Mouse (Mus musculus): ENCODE results near the gene Uxs1. TPM values are rescaled to one million over a fixed set of nuclear protein-coding genes. Genes with fewer than 3 reads are reported as not detected.

The Uxs1 gene
- total and polyA plus RNA-seq, 2 experiments from 2014 or later, result 16.8 to 19.6 TPM

DNA sequence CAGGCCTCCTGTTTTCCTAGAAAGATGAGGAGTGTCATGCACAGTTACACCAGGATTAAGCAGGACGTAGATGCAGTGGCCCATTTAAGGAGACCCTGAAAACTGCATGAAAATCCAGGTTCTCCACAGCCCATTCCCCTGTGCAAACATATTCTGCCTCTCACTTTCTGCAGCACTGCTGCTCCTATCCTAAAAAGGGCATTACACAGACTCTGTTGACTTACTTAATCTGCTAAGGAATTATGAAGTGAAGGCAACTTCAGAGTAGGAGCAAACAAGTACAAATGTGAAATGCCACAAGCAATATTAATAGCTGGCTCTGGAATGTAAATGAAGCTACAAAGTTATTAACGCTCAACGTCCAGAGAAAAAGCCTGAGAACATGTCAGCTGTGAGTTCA lies 45.9 kb downstream of the Uxs1 start:
- Histone ChIP-seq H3K9ac (replicated peaks; ENCODE audit: low read length, poor library complexity, severe bottlenecking) (no peak overlapping the region), H3K27me3 (ENCODE audit: insufficient read depth, low read length) (no peaks in the 10 kb centered on the region), H3K4me2 (ENCODE audit: low read depth, low read length, poor library complexity, severe bottlenecking) (no peak overlapping the region), H3K27ac (ENCODE audit: low read depth, low read length) (no peak overlapping the region), H3K4me3 (ENCODE audit: low read depth, low read length) (no peak overlapping the region), H3K9me3 (ENCODE audit: low read length) (no peaks in the 10 kb centered on the region), H3K36me3 (ENCODE audit: insufficient read depth, low read length) (peaks cover 8% of the 10 kb centered on the region), H3K4me1 (ENCODE audit: insufficient read depth, low read length) (no peaks in the 10 kb centered on the region)
- no peak for DNase-seq (ENCODE audit: low spot score)
- no peak for ATAC-seq (ENCODE audit: low FRiP score)
- WGBS, result 76% methylated on average over 3 of the region's 3 CpGs
- no peak for TF ChIP-seq CTCF (IDR thresholded peaks at IDR 0.05)

DNA sequence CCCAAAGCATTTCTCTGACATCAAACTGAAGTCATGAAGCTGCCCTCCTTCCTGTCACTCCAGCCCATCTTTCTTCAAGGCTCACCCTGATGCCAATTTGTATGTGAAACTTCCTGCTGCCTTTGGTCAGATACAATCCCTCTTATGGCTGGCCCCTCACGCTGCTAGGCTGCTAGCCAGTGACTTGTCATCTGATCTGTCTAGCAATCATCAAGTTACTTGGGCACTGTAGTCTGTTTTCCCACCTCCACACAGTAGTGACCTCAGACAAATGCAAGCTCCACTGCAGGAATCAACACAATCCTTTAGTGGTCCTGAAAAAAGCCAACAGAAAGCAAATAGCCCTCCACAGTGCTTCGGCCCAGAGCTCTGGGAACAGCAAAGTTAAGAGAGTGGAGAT lies 46.4 kb downstream of the Uxs1 start:
- Histone ChIP-seq H3K9me3 (ENCODE audit: low read length) (no peaks in the 10 kb centered on the region), H3K4me3 (ENCODE audit: low read depth, low read length) (no peak overlapping the region), H3K4me2 (ENCODE audit: low read depth, low read length, poor library complexity, severe bottlenecking) (no peak overlapping the region), H3K27me3 (ENCODE audit: insufficient read depth, low read length) (no peaks in the 10 kb centered on the region), H3K36me3 (ENCODE audit: insufficient read depth, low read length) (peaks cover 8% of the 10 kb centered on the region), H3K9ac (replicated peaks; ENCODE audit: low read length, poor library complexity, severe bottlenecking) (no peak overlapping the region), H3K4me1 (ENCODE audit: insufficient read depth, low read length) (no peaks in the 10 kb centered on the region), H3K27ac (ENCODE audit: low read depth, low read length) (no peak overlapping the region)
- no peak for TF ChIP-seq CTCF (IDR thresholded peaks at IDR 0.05)
- DNase-seq (ENCODE audit: low spot score) (no peak), ATAC-seq (ENCODE audit: low FRiP score) (no peak)
- WGBS, result 83% methylated on average over 2 of the region's 2 CpGs

DNA sequence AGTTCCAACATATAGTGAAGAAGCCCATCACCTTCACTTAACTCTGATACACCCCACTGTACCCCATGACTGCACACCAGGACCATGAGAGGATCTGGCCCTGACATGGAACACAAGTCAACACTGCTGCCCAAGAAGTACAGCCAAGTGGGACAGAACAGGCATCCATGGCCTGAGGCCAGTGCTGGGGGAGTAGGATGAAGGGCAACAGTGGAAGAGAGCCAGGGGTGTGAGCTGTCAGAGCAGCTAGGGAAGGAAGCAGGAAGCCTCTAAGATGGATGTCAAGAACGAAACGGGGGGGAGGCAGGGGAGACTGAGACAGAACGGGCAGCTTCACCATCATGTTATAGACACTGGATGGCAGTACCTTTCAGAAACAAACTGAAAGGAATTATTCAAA lies 51.5 kb downstream of the Uxs1 start:
- DNase-seq (ENCODE audit: low spot score) (no peak), ATAC-seq (ENCODE audit: low FRiP score) (no peak)
- Histone ChIP-seq H3K4me3 (ENCODE audit: low read depth, low read length) (no peak overlapping the region), H3K9me3 (ENCODE audit: low read length) (no peaks in the 10 kb centered on the region), H3K36me3 (ENCODE audit: insufficient read depth, low read length) (peaks cover 13% of the 10 kb centered on the region), H3K27me3 (ENCODE audit: insufficient read depth, low read length) (no peaks in the 10 kb centered on the region), H3K27ac (ENCODE audit: low read depth, low read length) (no peak overlapping the region), H3K4me2 (ENCODE audit: low read depth, low read length, poor library complexity, severe bottlenecking) (no peak overlapping the region), H3K9ac (replicated peaks; ENCODE audit: low read length, poor library complexity, severe bottlenecking) (no peak overlapping the region), H3K4me1 (ENCODE audit: insufficient read depth, low read length) (no peaks in the 10 kb centered on the region)
- no peak for TF ChIP-seq CTCF (IDR thresholded peaks at IDR 0.05)
- WGBS, result 90% methylated on average over 3 of the region's 3 CpGs

DNA sequence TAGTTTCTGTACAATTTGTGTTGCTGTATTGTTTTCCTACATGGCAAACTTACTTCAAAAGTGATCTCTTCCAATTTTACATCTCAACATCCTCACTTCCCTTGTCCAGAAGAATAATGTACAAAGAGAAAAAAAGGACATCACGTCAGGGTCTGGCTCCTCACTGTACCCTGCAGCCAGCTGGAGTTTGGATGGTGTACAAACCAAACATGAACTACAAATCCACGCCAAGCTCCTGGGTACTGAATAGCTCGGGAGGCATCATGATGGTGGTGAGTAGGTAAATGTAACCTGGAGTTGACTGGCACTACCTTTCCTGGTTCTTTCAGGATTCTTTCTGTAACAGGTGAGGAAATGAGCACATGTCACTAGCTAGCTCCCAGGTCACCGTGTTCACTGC lies 53.5 kb downstream of the Uxs1 start:
- ATAC-seq (ENCODE audit: low FRiP score), result no peak
- no peak for TF ChIP-seq CTCF (IDR thresholded peaks at IDR 0.05)
- peaks cover 22% of the 10 kb centered on the region for H3K36me3 ChIP-seq (ENCODE audit: insufficient read depth, low read length)

DNA sequence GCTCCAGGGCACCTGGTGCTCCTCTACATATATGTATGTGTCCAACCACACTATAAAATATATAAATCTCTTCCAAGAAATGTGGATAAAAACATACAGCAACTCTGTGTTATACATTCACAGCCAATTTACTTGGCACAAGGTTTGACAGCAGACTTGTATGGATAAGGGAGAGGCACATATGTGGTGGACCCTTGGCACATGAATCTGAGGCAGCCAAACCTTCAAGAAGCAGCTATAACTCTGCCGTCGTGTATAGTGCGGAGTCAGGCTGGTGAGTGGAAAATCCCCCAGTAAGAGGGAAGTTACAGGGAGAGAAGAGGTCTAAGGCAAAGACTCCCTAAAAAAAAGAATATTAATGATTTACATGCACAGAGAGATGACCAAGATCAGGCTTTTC lies 54.9 kb downstream of the Uxs1 start:
- DNase-seq (ENCODE audit: low spot score) (no peak), ATAC-seq (ENCODE audit: low FRiP score) (no peak)
- Histone ChIP-seq H3K9ac (replicated peaks; ENCODE audit: low read length, poor library complexity, severe bottlenecking) (no peak overlapping the region), H3K27me3 (ENCODE audit: insufficient read depth, low read length) (no peaks in the 10 kb centered on the region), H3K4me1 (ENCODE audit: insufficient read depth, low read length) (no peaks in the 10 kb centered on the region), H3K9me3 (ENCODE audit: low read length) (no peaks in the 10 kb centered on the region), H3K4me3 (ENCODE audit: low read depth, low read length) (no peak overlapping the region), H3K36me3 (ENCODE audit: insufficient read depth, low read length) (peaks cover 27% of the 10 kb centered on the region), H3K4me2 (ENCODE audit: low read depth, low read length, poor library complexity, severe bottlenecking) (no peak overlapping the region), H3K27ac (ENCODE audit: low read depth, low read length) (no peak overlapping the region)
- no peak for TF ChIP-seq CTCF (IDR thresholded peaks at IDR 0.05)
- WGBS, result 95% methylated on average over 3 of the region's 3 CpGs

More for the DNA sequence above, 53.5 kb downstream of the Uxs1 start:
- no peak overlapping the region for H3K27ac ChIP-seq (ENCODE audit: low read depth, low read length)
- 87% methylated on average over 4 of the region's 4 CpGs for WGBS
- H3K4me2 ChIP-seq (ENCODE audit: low read depth, low read length, poor library complexity, severe bottlenecking), result no peak overlapping the region
- H3K27me3 ChIP-seq (ENCODE audit: insufficient read depth, low read length), result no peaks in the 10 kb centered on the region
- no peak overlapping the region for H3K4me3 ChIP-seq (ENCODE audit: low read depth, low read length)
- no peaks in the 10 kb centered on the region for H3K9me3 ChIP-seq (ENCODE audit: low read length)
- no peaks in the 10 kb centered on the region for H3K4me1 ChIP-seq (ENCODE audit: insufficient read depth, low read length)
- DNase-seq (ENCODE audit: low spot score), result no peak
- H3K9ac ChIP-seq (replicated peaks; ENCODE audit: low read length, poor library complexity, severe bottlenecking), result no peak overlapping the region

DNA sequence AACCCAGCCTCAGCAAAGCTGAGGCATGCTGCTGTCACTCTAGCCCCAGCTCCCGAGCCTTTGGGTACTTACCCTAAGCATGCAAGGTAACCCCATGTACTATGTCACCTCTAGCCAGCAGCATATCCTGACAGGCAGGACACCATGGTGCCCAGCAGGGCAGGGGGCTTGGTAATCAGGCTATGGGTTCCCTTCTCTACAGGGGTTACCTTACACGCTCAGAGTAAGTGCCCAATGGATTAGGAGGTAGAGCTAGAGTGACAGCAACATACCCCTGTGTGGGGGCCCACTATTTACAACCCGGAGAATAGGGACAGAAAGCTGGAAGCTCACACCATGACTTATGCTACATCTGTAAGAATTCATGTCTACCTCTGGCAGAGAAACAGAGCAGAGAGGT lies 57.6 kb downstream of the Uxs1 start:
- no peak for ATAC-seq (ENCODE audit: low FRiP score)

More for the DNA sequence above, 57.6 kb downstream of the Uxs1 start:
- WGBS, result 91% methylated on average over 3 of the region's 3 CpGs
- Histone ChIP-seq H3K27me3 (ENCODE audit: insufficient read depth, low read length) (no peaks in the 10 kb centered on the region), H3K9me3 (ENCODE audit: low read length) (no peaks in the 10 kb centered on the region), H3K36me3 (ENCODE audit: insufficient read depth, low read length) (peaks cover 26% of the 10 kb centered on the region), H3K4me1 (ENCODE audit: insufficient read depth, low read length) (no peaks in the 10 kb centered on the region), H3K4me3 (ENCODE audit: low read depth, low read length) (no peak overlapping the region), H3K4me2 (ENCODE audit: low read depth, low read length, poor library complexity, severe bottlenecking) (no peak overlapping the region), H3K9ac (replicated peaks; ENCODE audit: low read length, poor library complexity, severe bottlenecking) (no peak overlapping the region), H3K27ac (ENCODE audit: low read depth, low read length) (no peak overlapping the region)
- TF ChIP-seq CTCF (IDR thresholded peaks at IDR 0.05), result no peak
- no peak for DNase-seq (ENCODE audit: low spot score)

All from midbrain, postnatal 0 days (tissue).